Comparison of ENCODE assay signal across 23 mouse cellular contexts in genomic region chr3:22863595-22863994, GRCm38 (mm10).
"Had no signal": no experiment of that assay in that cellular context is flagged by ENCODE, and none has a peak within 500 bp of the region (broad histone marks: within the 10 kb centered on the region; RNA-seq: fewer than 3 reads in every experiment).

No protein-coding gene starts in this region.

- ATAC-seq: forebrain, postnatal 0 days; hindbrain, postnatal 0 days; intestine, embryonic 16.5 days had no signal

- H3K4me1 ChIP-seq: heart, embryonic 13.5 days; heart, embryonic 15.5 days; hindbrain, embryonic 13.5 days; hindbrain, embryonic 15.5 days; kidney, embryonic 15.5 days; limb, embryonic 13.5 days had no signal

- H3K9me3 ChIP-seq: heart, embryonic 13.5 days; heart, embryonic 15.5 days; hindbrain, embryonic 13.5 days; hindbrain, embryonic 15.5 days; kidney, embryonic 15.5 days; limb, embryonic 13.5 days had no signal

- H3K9ac ChIP-seq: forebrain, postnatal 0 days; heart, embryonic 13.5 days; heart, embryonic 15.5 days; hindbrain, embryonic 13.5 days; hindbrain, embryonic 15.5 days; kidney, embryonic 15.5 days; limb, embryonic 13.5 days had no signal

- H3K27ac ChIP-seq: heart, adult 2 months; heart, embryonic 13.5 days; heart, embryonic 15.5 days; hindbrain, embryonic 13.5 days; hindbrain, embryonic 15.5 days; hindbrain, postnatal 0 days; kidney, embryonic 15.5 days; kidney, postnatal 0 days; limb, embryonic 13.5 days had no signal

- H3K4me2 ChIP-seq: heart, embryonic 11.5 days; heart, embryonic 13.5 days; heart, embryonic 15.5 days; hindbrain, embryonic 13.5 days; hindbrain, embryonic 15.5 days; kidney, embryonic 15.5 days; limb, embryonic 13.5 days had no signal

- H3K4me3 ChIP-seq: heart, adult 2 months; heart, embryonic 13.5 days; heart, embryonic 15.5 days; hindbrain, embryonic 13.5 days; hindbrain, embryonic 15.5 days; kidney, embryonic 15.5 days; limb, embryonic 13.5 days had no signal

- H3K36me3 ChIP-seq: heart, embryonic 13.5 days; heart, embryonic 15.5 days; hindbrain, embryonic 13.5 days; hindbrain, embryonic 15.5 days; kidney, embryonic 15.5 days; limb, embryonic 13.5 days had no signal

- H3K27me3 ChIP-seq: heart, embryonic 13.5 days; heart, embryonic 15.5 days; hindbrain, embryonic 13.5 days; hindbrain, embryonic 15.5 days; kidney, embryonic 15.5 days; limb, embryonic 13.5 days had no signal

- DNase-seq: forebrain, postnatal 0 days; gastrocnemius, postnatal 14 days; gastrocnemius, postnatal 36 days; heart, adult 11 months; heart, adult 2 months; heart, postnatal 14 days; heart, postnatal 36 days; kidney, adult 11 months; kidney, adult 2 months; kidney, adult 9 months; kidney, postnatal 14 days; kidney, postnatal 36 days; left cerebral cortex, postnatal 4 days had no signal
